Mouse (Mus musculus) bone marrow, adult 2 months (tissue): ENCODE data around the gene Inpp4b.

Experiments
- CTCF ChIP-seq: fragments of 200-500 bp; IDR thresholded peaks from 2 replicates; pipeline ENCODE4 v1.5.1; 2011; ENCODE audit warnings: low read length, control low read depth; ENCODE audit not compliant: control insufficient read depth, insufficient read depth
- POLR2A ChIP-seq: fragments of 200-500 bp; IDR thresholded peaks from 2 replicates; pipeline ENCODE4 v1.6.1; 2011; ENCODE audit warnings: low read depth, mild to moderate bottlenecking, control low read depth, low read length, borderline replicate concordance; ENCODE audit not compliant: control insufficient read depth

GRCm38 (mm10) chr8:81856120-81856519 is 513.8 kb downstream of the Inpp4b start:
- TF ChIP-seq POLR2A: no peak
- TF ChIP-seq CTCF: no peak
